Mouse (Mus musculus): ENCODE results near the gene Tas1r1. TPM values are rescaled to one million over a fixed set of nuclear protein-coding genes. Genes with fewer than 3 reads are reported as not detected.

Tas1r1 gene
- polyA plus RNA-seq, 1 experiment from 2014 or later = 0.78 TPM

DNA sequence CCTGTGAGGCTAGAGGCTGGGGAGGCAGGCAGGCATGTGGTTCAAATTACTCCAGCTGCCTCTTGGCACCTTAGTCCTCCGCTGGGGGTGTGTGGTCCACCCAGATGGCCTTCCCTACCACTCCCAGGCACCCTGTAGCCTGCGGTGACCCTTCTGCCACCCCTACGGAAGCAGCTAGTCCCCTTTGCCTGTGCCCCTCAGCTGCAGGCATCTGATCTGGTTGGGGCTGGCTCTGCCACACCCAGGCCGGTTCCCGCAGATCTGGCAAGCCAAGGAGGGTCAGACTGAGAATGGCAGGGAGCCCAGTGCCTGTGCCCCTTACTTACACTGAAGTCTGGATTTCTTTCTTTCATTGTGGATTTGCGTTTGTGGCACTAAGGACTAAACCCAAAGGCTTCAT is 35.3 kb upstream of the Tas1r1 start:
- 90% methylated on average over 6 of the region's 6 CpGs for WGBS
- no peak overlapping the region for H3K9ac ChIP-seq
- H3K4me1 ChIP-seq = peaks cover 9% of the 10 kb centered on the region
- no peak overlapping the region for H3K4me3 ChIP-seq (replicated peaks)
- H3K36me3 ChIP-seq (replicated peaks) = no peaks in the 10 kb centered on the region
- no peak for ATAC-seq (ENCODE audit: low FRiP score)
- H3K9me3 ChIP-seq = no peaks in the 10 kb centered on the region
- no peak overlapping the region for H3K27ac ChIP-seq
- no peak overlapping the region for H3K4me2 ChIP-seq
- no peaks in the 10 kb centered on the region for H3K27me3 ChIP-seq

GRCm38 (mm10) chr4:152072655-152073054 is 34.3 kb upstream of the Tas1r1 start:
- 74% methylated on average over 10 of the region's 10 CpGs for WGBS
- H3K4me1 ChIP-seq = peaks cover 9% of the 10 kb centered on the region
- H3K27ac ChIP-seq = no peak overlapping the region
- H3K36me3 ChIP-seq (replicated peaks) = no peaks in the 10 kb centered on the region
- no peak for ATAC-seq (ENCODE audit: low FRiP score)
- H3K4me2 ChIP-seq = no peak overlapping the region
- H3K9ac ChIP-seq = no peak overlapping the region
- H3K4me3 ChIP-seq (replicated peaks) = no peak overlapping the region
- no peaks in the 10 kb centered on the region for H3K27me3 ChIP-seq
- H3K9me3 ChIP-seq = no peaks in the 10 kb centered on the region

GRCm38 (mm10) chr4:152072121-152072601 is 33.8 kb upstream of the Tas1r1 start, which contains the start of gene Plekhg5:
TSS of gene Plekhg5 (plus strand) at chr4:152072498.
- Histone ChIP-seq H3K27ac (no peak within 1 kb of the TSS), H3K9me3 (no peaks in the 10 kb centered on the region), H3K4me3 (replicated peaks) (no peak within 1 kb of the TSS), H3K36me3 (replicated peaks) (no peaks in the 10 kb centered on the region), H3K4me2 (no peak within 1 kb of the TSS), H3K27me3 (no peaks in the 10 kb centered on the region), H3K9ac (no peak within 1 kb of the TSS), H3K4me1 (peaks cover 9% of the 10 kb centered on the region)
- no peak for ATAC-seq (ENCODE audit: low FRiP score)
- WGBS = 70% methylated on average over 10 of the region's 10 CpGs

DNA sequence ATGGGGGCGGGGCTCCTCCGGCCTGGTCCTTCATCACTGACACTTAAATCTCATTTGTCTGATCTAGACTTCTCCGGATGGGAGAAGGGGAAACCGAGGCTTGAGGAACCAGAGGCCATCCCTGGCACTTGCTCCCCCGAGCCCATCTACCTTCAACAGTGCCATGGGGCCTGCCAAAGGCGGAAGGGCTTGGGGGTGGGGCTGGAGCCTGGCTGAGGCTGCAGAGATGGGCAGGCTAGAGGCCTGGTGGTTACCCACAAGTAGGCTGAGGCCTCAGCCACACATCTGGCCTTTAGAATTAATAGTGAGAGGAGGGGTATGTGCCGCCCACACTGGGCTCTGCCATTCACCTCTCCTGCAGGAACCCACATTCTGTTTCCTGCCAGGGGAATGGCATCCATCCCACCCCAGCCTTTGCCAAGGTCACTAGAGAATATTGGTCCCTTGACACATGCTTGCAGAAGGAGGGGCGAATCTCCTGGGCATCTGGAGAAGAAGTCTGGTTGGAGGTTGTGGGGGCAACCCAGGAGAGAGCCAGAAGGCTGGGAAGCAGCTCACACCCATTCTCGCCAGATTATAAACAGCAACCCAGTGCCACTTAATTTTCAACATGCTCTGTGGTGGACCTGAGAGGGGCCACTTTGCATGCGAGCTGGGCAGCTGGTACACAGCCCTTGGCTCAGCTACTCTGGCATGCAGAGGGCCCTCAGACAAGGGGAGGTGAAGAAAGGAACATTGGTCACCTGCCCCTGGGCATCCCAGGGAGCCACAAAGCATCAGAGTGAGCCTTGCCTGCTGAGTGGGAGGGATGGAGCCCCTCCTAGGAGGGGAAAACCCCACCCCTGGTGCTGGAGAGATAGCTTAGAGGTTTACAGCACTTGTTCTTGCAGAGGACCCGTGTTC is 32.4 kb upstream of the Tas1r1 start:
- Histone ChIP-seq H3K9me3 (no peaks in the 10 kb centered on the region), H3K4me1 (peaks cover 9% of the 10 kb centered on the region), H3K4me3 (replicated peaks) (no peak overlapping the region), H3K36me3 (replicated peaks) (no peaks in the 10 kb centered on the region), H3K27me3 (no peaks in the 10 kb centered on the region), H3K27ac (no peak overlapping the region), H3K4me2 (no peak overlapping the region), H3K9ac (no peak overlapping the region)
- WGBS = 79% methylated on average over 11 of the region's 11 CpGs
- ATAC-seq (ENCODE audit: low FRiP score) = no peak

DNA sequence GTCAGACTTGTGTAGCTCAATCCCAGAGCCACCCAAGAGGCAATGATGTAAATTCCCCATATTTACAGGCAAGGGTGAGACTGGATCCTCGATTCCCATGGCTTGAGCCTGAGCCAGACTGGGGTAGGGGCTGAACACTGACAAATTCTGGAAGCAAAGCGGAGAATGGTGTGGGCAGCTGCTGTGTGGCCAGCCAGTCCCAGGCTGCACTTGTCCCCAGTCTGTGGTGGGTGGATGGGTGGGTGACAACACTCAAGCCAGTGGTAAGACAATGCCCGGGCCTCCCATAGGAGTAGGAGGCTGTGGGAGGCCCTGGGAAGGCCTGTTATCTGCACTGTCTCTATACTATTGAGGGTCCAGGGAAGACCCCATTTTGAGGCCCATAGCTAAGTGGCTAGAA is 30.9 kb upstream of the Tas1r1 start:
- no peaks in the 10 kb centered on the region for H3K27me3 ChIP-seq
- H3K36me3 ChIP-seq (replicated peaks) = no peaks in the 10 kb centered on the region
- H3K9me3 ChIP-seq = no peaks in the 10 kb centered on the region
- 91% methylated on average over 3 of the region's 3 CpGs for WGBS
- peaks cover 9% of the 10 kb centered on the region for H3K4me1 ChIP-seq
- H3K4me3 ChIP-seq (replicated peaks) = no peak overlapping the region
- no peak for ATAC-seq (ENCODE audit: low FRiP score)
- H3K4me2 ChIP-seq = no peak overlapping the region
- no peak overlapping the region for H3K9ac ChIP-seq
- H3K27ac ChIP-seq = no peak overlapping the region

GRCm38 (mm10) chr4:152068166-152068724 is 29.9 kb upstream of the Tas1r1 start:
- Histone ChIP-seq H3K27ac (no peak overlapping the region), H3K27me3 (no peaks in the 10 kb centered on the region), H3K4me1 (peaks cover 9% of the 10 kb centered on the region), H3K4me3 (replicated peaks) (no peak overlapping the region), H3K36me3 (replicated peaks) (no peaks in the 10 kb centered on the region), H3K9me3 (no peaks in the 10 kb centered on the region), H3K9ac (no peak overlapping the region), H3K4me2 (no peak overlapping the region)
- 76% methylated on average over 6 of the region's 6 CpGs for WGBS
- ATAC-seq (ENCODE audit: low FRiP score) = no peak

DNA sequence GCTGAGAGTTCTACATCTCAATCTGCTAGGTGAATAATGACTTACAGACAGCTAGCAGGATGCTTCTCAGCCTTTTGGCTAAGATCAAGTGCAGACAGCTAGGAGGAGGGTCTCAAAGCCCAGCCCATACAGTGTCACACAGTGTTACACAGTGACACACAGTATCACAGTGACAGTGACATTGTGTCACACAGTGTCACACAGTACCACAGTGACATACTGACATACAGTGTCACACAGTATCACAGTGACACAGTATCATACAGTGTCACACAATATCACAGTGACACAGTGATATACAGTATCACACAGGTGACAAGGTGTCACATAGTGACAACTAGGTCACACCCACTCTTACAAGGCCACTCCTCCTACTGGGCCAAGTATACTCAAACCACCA is 28.9 kb upstream of the Tas1r1 start:
- Histone ChIP-seq H3K27ac (no peak overlapping the region), H3K27me3 (no peaks in the 10 kb centered on the region), H3K4me2 (no peak overlapping the region), H3K4me3 (replicated peaks) (no peak overlapping the region), H3K4me1 (peaks cover 3% of the 10 kb centered on the region), H3K9me3 (no peaks in the 10 kb centered on the region), H3K9ac (no peak overlapping the region), H3K36me3 (replicated peaks) (peaks cover 5% of the 10 kb centered on the region; the same call in 1 of the 2 replicates)
- ATAC-seq (ENCODE audit: low FRiP score) = no peak

GRCm38 (mm10) chr4:152062390-152063110 is 24.2 kb upstream of the Tas1r1 start:
- H3K9me3 ChIP-seq = no peaks in the 10 kb centered on the region
- no peak overlapping the region for H3K27ac ChIP-seq
- no peaks in the 10 kb centered on the region for H3K4me1 ChIP-seq
- H3K4me3 ChIP-seq (replicated peaks) = no peak overlapping the region
- no peaks in the 10 kb centered on the region for H3K27me3 ChIP-seq
- ATAC-seq (ENCODE audit: low FRiP score) = no peak
- 85% methylated on average over 9 of the region's 9 CpGs for WGBS
- no peak overlapping the region for H3K4me2 ChIP-seq
- H3K36me3 ChIP-seq (replicated peaks) = peaks cover 46% of the 10 kb centered on the region
- no peak overlapping the region for H3K9ac ChIP-seq

- Histone ChIP-seq H3K4me2 (no peak overlapping the region), H3K36me3 (replicated peaks) (peaks cover 80% of the 10 kb centered on the region), H3K4me3 (replicated peaks) (no peak overlapping the region), H3K9ac (no peak overlapping the region), H3K4me1 (peaks cover 11% of the 10 kb centered on the region), H3K9me3 (no peaks in the 10 kb centered on the region), H3K27ac (no peak overlapping the region), H3K27me3 (no peaks in the 10 kb centered on the region)
- 76% methylated on average over 6 of the region's 6 CpGs for WGBS
- ATAC-seq (ENCODE audit: low FRiP score) = no peak
Measured at GRCm38 (mm10) chr4:152044609-152045008, 6.2 kb upstream of the Tas1r1 start.

- Histone ChIP-seq H3K36me3 (replicated peaks) (peaks cover 68% of the 10 kb centered on the region), H3K27me3 (no peaks in the 10 kb centered on the region)
- no peak for ATAC-seq (ENCODE audit: low FRiP score)
Measured at GRCm38 (mm10) chr4:152043171-152043570, 4.8 kb upstream of the Tas1r1 start.

DNA sequence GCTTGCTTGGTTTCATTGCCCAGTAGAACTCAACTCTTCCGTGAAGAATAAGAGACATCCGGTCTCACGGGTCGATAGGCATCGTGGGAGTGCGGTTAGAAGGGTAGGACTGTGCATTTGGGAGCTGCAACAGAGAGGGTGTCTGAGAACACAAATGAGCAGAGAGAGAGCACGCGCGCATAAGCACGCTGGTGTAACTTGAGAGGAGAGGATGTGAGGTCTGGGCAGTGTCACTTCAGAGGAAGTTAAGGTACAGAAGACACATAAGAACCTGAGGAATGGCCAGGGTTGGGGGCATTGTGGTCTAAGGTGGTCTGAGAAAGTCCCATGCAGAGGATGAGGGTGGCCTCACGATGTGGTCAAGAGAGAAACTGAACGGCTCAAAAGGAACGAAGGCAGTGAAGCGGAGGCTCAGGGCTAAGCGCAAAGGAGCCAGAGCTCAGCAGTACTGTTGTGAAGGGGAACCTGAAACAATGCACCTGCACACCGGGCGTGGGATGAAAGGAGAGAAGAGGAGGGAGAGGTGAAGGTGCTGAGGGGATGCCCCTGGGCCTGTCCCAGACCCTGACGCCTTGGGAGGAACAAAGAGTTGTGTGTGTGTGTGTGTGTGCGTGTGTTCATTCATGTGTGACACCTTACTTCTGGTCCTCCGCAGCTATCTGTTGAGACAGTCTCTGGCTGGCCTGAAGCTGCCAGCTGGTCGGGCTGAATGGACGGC is 3.7 kb upstream of the Tas1r1 start:
- ATAC-seq (ENCODE audit: low FRiP score) = no peak
- H3K36me3 ChIP-seq (replicated peaks) = peaks cover 57% of the 10 kb centered on the region
- 96% methylated on average over 22 of the region's 22 CpGs for WGBS

More at GRCm38 (mm10) chr4:152043171-152043570, 4.8 kb upstream of the Tas1r1 start:
- no peak overlapping the region for H3K27ac ChIP-seq
- 87% methylated on average over 3 of the region's 3 CpGs for WGBS
- H3K9ac ChIP-seq = no peak overlapping the region
- H3K4me3 ChIP-seq (replicated peaks) = no peak overlapping the region
- H3K4me2 ChIP-seq = no peak overlapping the region
- H3K9me3 ChIP-seq = no peaks in the 10 kb centered on the region
- peaks cover 17% of the 10 kb centered on the region for H3K4me1 ChIP-seq

More for the DNA sequence above, 3.7 kb upstream of the Tas1r1 start:
- Histone ChIP-seq H3K9me3 (no peaks in the 10 kb centered on the region), H3K4me2 (no peak overlapping the region), H3K4me3 (replicated peaks) (no peak overlapping the region), H3K27me3 (no peaks in the 10 kb centered on the region), H3K27ac (no peak overlapping the region), H3K9ac (no peak overlapping the region), H3K4me1 (peaks cover 17% of the 10 kb centered on the region)
